Mouse (Mus musculus): ENCODE measurements around the gene Sprr2f. TPM values are rescaled to one million over a fixed set of nuclear protein-coding genes. Genes with fewer than 3 reads are reported as not detected.

Sprr2f gene
- not detected in 2 replicates for polyA plus RNA-seq (2016; fragmentation: Nextera tagmentation; extraction: Ambion mirVana)

GRCm38 (mm10) chr3:92364887-92365286 lies at the start of gene Sprr2f:
Gene Sprr2f, plus strand, starts transcription at chr3:92365187.
- Histone ChIP-seq H3K4me1 (no peaks in the 10 kb centered on the region), H3K36me3 (no peaks in the 10 kb centered on the region), H3K4me2 (no peak within 1 kb of the TSS), H3K9me3 (replicated peaks) (no peaks in the 10 kb centered on the region), H3K27ac (no peak within 1 kb of the TSS), H3K27me3 (replicated peaks) (no peaks in the 10 kb centered on the region), H3K9ac (no peak within 1 kb of the TSS), H3K4me3 (no peak within 1 kb of the TSS)
- 50% methylated on average over 3 of the region's 3 CpGs for WGBS (ENCODE audit: insufficient replicate concordance)
- ATAC-seq, result no peak

GRCm38 (mm10) chr3:92316320-92316719 lies 48.7 kb upstream of the Sprr2f start, which contains the start of gene Sprr2b:
Gene Sprr2b, plus strand, starts transcription at chr3:92316620.
- H3K4me1 ChIP-seq, result no peaks in the 10 kb centered on the region
- H3K36me3 ChIP-seq, result no peaks in the 10 kb centered on the region
- ATAC-seq, result no peak
- no peaks in the 10 kb centered on the region for H3K27me3 ChIP-seq (replicated peaks)
- no peaks in the 10 kb centered on the region for H3K9me3 ChIP-seq (replicated peaks)
- whole genome bisulfite sequencing (ENCODE audit: insufficient replicate concordance), result 58% methylated on average over 2 of the region's 2 CpGs
- no peak within 1 kb of the TSS for H3K4me2 ChIP-seq
- no peak within 1 kb of the TSS for H3K4me3 ChIP-seq
- H3K9ac ChIP-seq, result no peak within 1 kb of the TSS
- H3K27ac ChIP-seq, result no peak within 1 kb of the TSS

- Histone ChIP-seq H3K36me3 (no peaks in the 10 kb centered on the region), H3K27me3 (replicated peaks) (no peaks in the 10 kb centered on the region), H3K4me3 (no peak overlapping the region), H3K27ac (no peak overlapping the region), H3K4me1 (no peaks in the 10 kb centered on the region), H3K9ac (no peak overlapping the region), H3K4me2 (no peak overlapping the region), H3K9me3 (replicated peaks) (no peaks in the 10 kb centered on the region)
- WGBS (ENCODE audit: insufficient replicate concordance), result 63% methylated on average over 2 of the region's 2 CpGs
- no peak for ATAC-seq
Measured at GRCm38 (mm10) chr3:92317384-92317783, 47.6 kb upstream of the Sprr2f start.

- no peaks in the 10 kb centered on the region for H3K9me3 ChIP-seq (replicated peaks)
- H3K36me3 ChIP-seq, result no peaks in the 10 kb centered on the region
- ATAC-seq, result no peak
- H3K9ac ChIP-seq, result no peak overlapping the region
- no peaks in the 10 kb centered on the region for H3K27me3 ChIP-seq (replicated peaks)
- no peak overlapping the region for H3K4me2 ChIP-seq
- no peak overlapping the region for H3K27ac ChIP-seq
- no peak overlapping the region for H3K4me3 ChIP-seq
- 53% methylated on average over 1 of the region's 1 CpGs for WGBS (ENCODE audit: insufficient replicate concordance)
- no peaks in the 10 kb centered on the region for H3K4me1 ChIP-seq
Measured at GRCm38 (mm10) chr3:92336278-92336677, 28.7 kb upstream of the Sprr2f start.

GRCm38 (mm10) chr3:92338840-92339239 lies 26.1 kb upstream of the Sprr2f start, which contains the start of gene Sprr2d:
Gene Sprr2d, plus strand, starts transcription at chr3:92339140.
- Histone ChIP-seq H3K4me2 (no peak within 1 kb of the TSS), H3K9ac (no peak within 1 kb of the TSS), H3K4me3 (no peak within 1 kb of the TSS), H3K27me3 (replicated peaks) (no peaks in the 10 kb centered on the region), H3K36me3 (no peaks in the 10 kb centered on the region), H3K9me3 (replicated peaks) (no peaks in the 10 kb centered on the region), H3K4me1 (no peaks in the 10 kb centered on the region), H3K27ac (no peak within 1 kb of the TSS)
- WGBS (ENCODE audit: insufficient replicate concordance), result 70% methylated on average over 5 of the region's 5 CpGs
- ATAC-seq, result no peak

- Histone ChIP-seq H3K4me3 (no peak within 1 kb of the TSS), H3K36me3 (no peaks in the 10 kb centered on the region), H3K4me2 (no peak within 1 kb of the TSS), H3K9me3 (replicated peaks) (no peaks in the 10 kb centered on the region), H3K9ac (no peak within 1 kb of the TSS), H3K4me1 (no peaks in the 10 kb centered on the region), H3K27me3 (replicated peaks) (no peaks in the 10 kb centered on the region), H3K27ac (no peak within 1 kb of the TSS)
- ATAC-seq, result no peak
- WGBS (ENCODE audit: insufficient replicate concordance), result 64% methylated on average over 2 of the region's 2 CpGs
Measured at GRCm38 (mm10) chr3:92351843-92352242, 13.1 kb upstream of the Sprr2f start, which contains the start of gene Sprr2e. Gene Sprr2e, plus strand, starts transcription at chr3:92352143.

- H3K27me3 ChIP-seq (replicated peaks), result no peaks in the 10 kb centered on the region
- H3K4me1 ChIP-seq, result no peaks in the 10 kb centered on the region
- H3K4me3 ChIP-seq, result no peak overlapping the region
- H3K27ac ChIP-seq, result no peak overlapping the region
- no peaks in the 10 kb centered on the region for H3K9me3 ChIP-seq (replicated peaks)
- no peaks in the 10 kb centered on the region for H3K36me3 ChIP-seq
- no peak overlapping the region for H3K9ac ChIP-seq
- no peak for ATAC-seq
- H3K4me2 ChIP-seq, result no peak overlapping the region
Measured at GRCm38 (mm10) chr3:92361619-92362018, 3.4 kb upstream of the Sprr2f start.

- Histone ChIP-seq H3K4me2 (no peak overlapping the region), H3K4me1 (no peaks in the 10 kb centered on the region), H3K4me3 (no peak overlapping the region), H3K36me3 (no peaks in the 10 kb centered on the region), H3K9ac (no peak overlapping the region), H3K27me3 (replicated peaks) (no peaks in the 10 kb centered on the region), H3K27ac (no peak overlapping the region), H3K9me3 (replicated peaks) (no peaks in the 10 kb centered on the region)
- 50% methylated on average over 2 of the region's 2 CpGs for WGBS (ENCODE audit: insufficient replicate concordance)
- ATAC-seq, result no peak
Measured at GRCm38 (mm10) chr3:92373613-92374012, 8.6 kb downstream of the Sprr2f start.

GRCm38 (mm10) chr3:92385385-92385784 lies 20.4 kb downstream of the Sprr2f start, which contains the start of gene Sprr2h:
Gene Sprr2h, plus strand, starts transcription at chr3:92385685.
- Histone ChIP-seq H3K9me3 (replicated peaks) (no peaks in the 10 kb centered on the region), H3K36me3 (no peaks in the 10 kb centered on the region), H3K27me3 (replicated peaks) (no peaks in the 10 kb centered on the region), H3K9ac (no peak within 1 kb of the TSS), H3K4me1 (no peaks in the 10 kb centered on the region), H3K4me2 (no peak within 1 kb of the TSS), H3K27ac (no peak within 1 kb of the TSS), H3K4me3 (no peak within 1 kb of the TSS)
- WGBS (ENCODE audit: insufficient replicate concordance), result 50% methylated on average over 1 of the region's 1 CpGs
- no peak for ATAC-seq

GRCm38 (mm10) chr3:92394301-92394700 lies 29.3 kb downstream of the Sprr2f start:
- no peaks in the 10 kb centered on the region for H3K9me3 ChIP-seq (replicated peaks)
- H3K36me3 ChIP-seq, result no peaks in the 10 kb centered on the region
- ATAC-seq, result no peak
- H3K27me3 ChIP-seq (replicated peaks), result no peaks in the 10 kb centered on the region
- H3K9ac ChIP-seq, result no peak overlapping the region
- no peaks in the 10 kb centered on the region for H3K4me1 ChIP-seq
- no peak overlapping the region for H3K4me2 ChIP-seq
- WGBS (ENCODE audit: insufficient replicate concordance), result 41% methylated on average over 1 of the region's 1 CpGs
- no peak overlapping the region for H3K27ac ChIP-seq
- no peak overlapping the region for H3K4me3 ChIP-seq

- no peak for ATAC-seq
- Histone ChIP-seq H3K4me1 (no peaks in the 10 kb centered on the region), H3K27ac (no peak within 1 kb of the TSS), H3K4me2 (no peak within 1 kb of the TSS), H3K4me3 (no peak within 1 kb of the TSS), H3K9ac (no peak within 1 kb of the TSS), H3K9me3 (replicated peaks) (no peaks in the 10 kb centered on the region), H3K27me3 (replicated peaks) (no peaks in the 10 kb centered on the region), H3K36me3 (no peaks in the 10 kb centered on the region)
- 65% methylated on average over 2 of the region's 2 CpGs for WGBS (ENCODE audit: insufficient replicate concordance)
Measured at GRCm38 (mm10) chr3:92407691-92408090, 42.7 kb downstream of the Sprr2f start, which contains the start of gene Sprr2i. Gene Sprr2i, plus strand, starts transcription at chr3:92407991.
